Mouse (Mus musculus) urinary bladder, postnatal 0 days (tissue): ENCODE measurements around the gene Olfr608. TPM values are rescaled to one million over a fixed set of nuclear protein-coding genes. Genes with fewer than 3 reads are reported as not detected.

Source experiments
- polyA plus RNA-seq: library from polyadenylated mRNA; unstranded; fragments of >200 nt; fragmentation: Nextera tagmentation; extraction: Ambion mirVana; gene quantifications from 2 replicates; pipeline ENCODE4 v1.2.1, GENCODE M21; 2015

The Olfr608 gene
- polyA plus RNA-seq = not detected in 2 replicates

DNA sequence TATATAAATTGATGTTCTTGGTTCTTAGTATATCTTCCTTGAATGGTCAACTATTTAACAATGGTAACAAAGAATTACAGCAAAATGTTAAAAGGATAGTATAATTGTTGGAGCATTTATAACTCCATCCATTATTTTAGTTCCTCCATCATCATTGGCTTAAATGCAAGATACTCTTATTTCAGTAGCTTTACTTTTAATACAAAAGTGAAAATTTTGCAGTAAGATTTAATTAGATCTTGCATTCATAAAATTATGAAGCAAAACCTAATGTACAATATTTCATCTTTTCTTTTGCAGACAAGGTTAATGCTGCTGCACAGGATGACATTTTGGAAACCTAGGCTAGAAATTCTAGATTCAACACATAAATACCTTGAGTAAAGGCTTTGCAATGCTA lies at the start of gene Olfr608:
Olfr608 (plus strand) TSS at position 301 of the 400 bp plus-strand sequence.

DNA sequence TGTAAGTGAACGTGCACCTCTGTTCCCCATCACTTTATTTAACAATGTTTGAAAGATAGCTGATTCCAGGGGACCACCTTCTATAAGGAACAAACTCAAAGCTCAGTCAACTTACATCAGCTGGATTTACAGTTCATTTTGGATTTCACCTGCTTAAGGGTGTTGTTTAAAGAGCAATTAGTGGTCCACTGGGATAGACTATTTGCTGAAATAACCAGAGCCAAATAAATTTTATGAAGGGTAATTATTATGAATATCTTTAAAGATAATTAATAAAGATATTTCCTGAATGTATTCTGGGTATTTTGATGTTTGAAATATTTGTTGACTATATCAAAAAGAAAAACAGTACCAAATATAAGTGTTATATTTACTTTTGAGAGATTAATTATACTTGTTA lies 24.3 kb upstream of the Olfr608 start, which contains the start of gene Olfr605:
Olfr605 (minus strand) TSS at position 101 of the 400 bp plus-strand sequence.

DNA sequence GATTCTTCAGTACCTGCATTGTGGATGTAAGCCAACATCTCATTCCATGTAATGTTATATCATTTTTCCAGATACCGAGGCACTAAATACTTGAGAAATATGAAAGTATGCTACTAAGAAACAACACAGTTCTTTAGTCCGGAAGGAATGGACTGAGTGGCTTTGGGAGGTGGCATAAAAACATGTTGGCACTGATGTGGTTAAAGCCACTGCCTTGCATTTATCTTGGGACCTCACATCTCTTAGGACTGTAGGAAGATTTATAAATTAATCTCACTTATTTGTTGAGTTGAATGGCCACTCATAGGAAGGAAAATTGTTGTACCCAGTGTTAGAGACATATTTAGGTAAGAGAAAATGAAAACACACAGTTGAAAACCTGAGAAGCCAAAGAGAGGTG lies 20.9 kb upstream of the Olfr608 start, which contains the start of gene Olfr606:
Olfr606 (plus strand) TSS at position 301 of the 400 bp plus-strand sequence.

DNA sequence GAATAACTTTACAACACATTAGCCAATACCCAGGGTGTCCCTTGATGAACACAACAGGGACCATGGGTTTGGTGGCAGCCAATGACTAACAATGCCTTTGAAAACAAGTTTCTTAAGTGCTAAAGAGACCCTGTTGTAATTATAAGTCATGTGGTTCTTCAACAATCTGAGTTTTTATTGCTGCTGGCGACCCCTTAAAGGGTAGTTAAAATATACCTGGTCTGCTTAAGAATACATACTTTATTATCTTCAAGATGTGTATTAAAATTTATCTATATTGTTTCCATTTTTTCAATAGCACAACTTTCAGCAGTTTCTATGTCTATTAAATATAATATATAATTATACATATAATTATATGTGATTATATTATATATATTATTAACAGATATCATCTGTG lies 28.3 kb downstream of the Olfr608 start, which contains the start of gene Olfr609:
Olfr609 (minus strand) TSS at position 101 of the 400 bp plus-strand sequence.

DNA sequence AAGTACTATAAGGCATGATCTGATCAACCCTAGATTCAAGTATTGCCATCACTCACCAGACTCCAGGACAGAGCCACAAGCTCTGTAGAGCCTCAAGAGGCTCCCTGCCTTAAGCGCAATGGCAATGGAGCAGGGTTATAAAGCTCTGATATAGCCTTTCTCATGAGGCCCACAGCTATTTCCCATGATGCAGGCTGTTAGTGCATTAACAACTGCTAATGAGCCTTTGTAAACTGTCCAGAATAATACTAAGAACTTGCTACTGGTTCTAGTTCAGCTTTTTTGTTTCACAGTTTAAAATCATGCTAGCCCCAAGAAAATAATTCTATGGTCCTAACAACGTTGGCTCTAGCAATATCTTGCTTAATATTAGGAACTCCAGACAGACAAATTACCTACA lies 42.3 kb downstream of the Olfr608 start, which contains the start of gene Olfr610:
Olfr610 (minus strand) TSS at position 101 of the 400 bp plus-strand sequence.

DNA sequence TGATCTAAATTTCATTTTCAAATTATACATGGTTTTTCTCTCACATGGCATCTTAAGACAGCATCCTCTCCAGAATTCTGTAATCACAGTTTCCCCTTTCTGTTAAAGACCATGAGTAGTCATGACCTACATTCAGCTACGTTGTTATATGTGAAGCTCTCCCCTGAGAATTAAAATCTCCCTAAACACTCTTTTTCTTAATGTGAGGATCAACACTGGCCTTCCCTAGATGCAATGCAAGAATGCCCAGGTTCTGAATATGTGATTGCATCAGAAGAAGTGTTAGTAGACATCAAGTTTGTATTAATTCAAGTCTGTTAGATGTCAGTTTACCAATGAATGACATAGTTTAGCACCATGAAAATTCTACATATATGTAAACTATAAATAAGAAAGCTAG lies 51.1 kb downstream of the Olfr608 start, which contains the start of gene Olfr611:
Olfr611 (minus strand) TSS at position 101 of the 400 bp plus-strand sequence.

Other genes starting within 250 kb of the Olfr608 start
- not detected in 2 replicates for gene Usp17ld, start 217.4 kb upstream of the Olfr608 start, polyA plus RNA-seq
- not detected in 2 replicates for gene Olfr596, start 164.2 kb upstream of the Olfr608 start, polyA plus RNA-seq
- gene Olfr597, start 153.6 kb upstream of the Olfr608 start, polyA plus RNA-seq = not detected in 2 replicates
- not detected in 2 replicates for gene Olfr598, start 146.3 kb upstream of the Olfr608 start, polyA plus RNA-seq
- gene Olfr599, start 134.0 kb upstream of the Olfr608 start, polyA plus RNA-seq = not detected in 2 replicates
- gene Olfr600, start 120.2 kb upstream of the Olfr608 start, polyA plus RNA-seq = not detected in 2 replicates
- gene Olfr601, start 107.2 kb upstream of the Olfr608 start, polyA plus RNA-seq = not detected in 2 replicates
- not detected in 2 replicates for gene Olfr603, start 83.7 kb upstream of the Olfr608 start, polyA plus RNA-seq
- not detected in 2 replicates for gene Usp17lc, start 54.8 kb upstream of the Olfr608 start, polyA plus RNA-seq
- not detected in 2 replicates for gene Olfr605, start 24.4 kb upstream of the Olfr608 start, polyA plus RNA-seq
- gene Olfr606, start 20.8 kb upstream of the Olfr608 start, polyA plus RNA-seq = not detected in 2 replicates
- not detected in 2 replicates for gene Olfr607, start 5.7 kb upstream of the Olfr608 start, polyA plus RNA-seq
- not detected in 2 replicates for gene Olfr609, start 28.2 kb downstream of the Olfr608 start, polyA plus RNA-seq
- not detected in 2 replicates for gene Olfr610, start 42.2 kb downstream of the Olfr608 start, polyA plus RNA-seq
- gene Olfr611, start 51.0 kb downstream of the Olfr608 start, polyA plus RNA-seq = not detected in 2 replicates
- not detected in 2 replicates for gene Olfr612, start 72.8 kb downstream of the Olfr608 start, polyA plus RNA-seq
- not detected in 2 replicates for gene Olfr613, start 78.2 kb downstream of the Olfr608 start, polyA plus RNA-seq
- not detected in 2 replicates for gene Olfr615, start 86.2 kb downstream of the Olfr608 start, polyA plus RNA-seq
- not detected in 2 replicates for gene Olfr616, start 99.3 kb downstream of the Olfr608 start, polyA plus RNA-seq
- not detected in 2 replicates for gene Olfr617, start 103.2 kb downstream of the Olfr608 start, polyA plus RNA-seq
- gene Olfr618, start 120.2 kb downstream of the Olfr608 start, polyA plus RNA-seq = not detected in 2 replicates
- gene Olfr619, start 130.7 kb downstream of the Olfr608 start, polyA plus RNA-seq = not detected in 2 replicates
- gene Olfr620, start 142.7 kb downstream of the Olfr608 start, polyA plus RNA-seq = not detected in 2 replicates
- gene Olfr622, start 172.8 kb downstream of the Olfr608 start, polyA plus RNA-seq = not detected in 2 replicates
- not detected in 2 replicates for gene Olfr623, start 193.8 kb downstream of the Olfr608 start, polyA plus RNA-seq
- gene Olfr624, start 201.3 kb downstream of the Olfr608 start, polyA plus RNA-seq = 0.05 TPM in 1 of 2 replicates, not detected in the other
- gene Olfr625-ps1, start 212.8 kb downstream of the Olfr608 start, polyA plus RNA-seq = not detected in 2 replicates
- gene Olfr243, start 244.8 kb downstream of the Olfr608 start, polyA plus RNA-seq = not detected in 2 replicates